Mouse (Mus musculus): ENCODE measurements around the gene Tnks2.
"Not testable (repeated sequence)": the region's sequence is repeated elsewhere in the genome, so short reads cannot be mapped to it uniquely, and the experiment has no call there.

The Tnks2 gene

GRCm38 (mm10) chr19:36833788-36834531 is at the start of gene Tnks2:
Gene Tnks2, plus strand, starts transcription at chr19:36834232.
- DNase-seq: peak; percentile 96

DNA sequence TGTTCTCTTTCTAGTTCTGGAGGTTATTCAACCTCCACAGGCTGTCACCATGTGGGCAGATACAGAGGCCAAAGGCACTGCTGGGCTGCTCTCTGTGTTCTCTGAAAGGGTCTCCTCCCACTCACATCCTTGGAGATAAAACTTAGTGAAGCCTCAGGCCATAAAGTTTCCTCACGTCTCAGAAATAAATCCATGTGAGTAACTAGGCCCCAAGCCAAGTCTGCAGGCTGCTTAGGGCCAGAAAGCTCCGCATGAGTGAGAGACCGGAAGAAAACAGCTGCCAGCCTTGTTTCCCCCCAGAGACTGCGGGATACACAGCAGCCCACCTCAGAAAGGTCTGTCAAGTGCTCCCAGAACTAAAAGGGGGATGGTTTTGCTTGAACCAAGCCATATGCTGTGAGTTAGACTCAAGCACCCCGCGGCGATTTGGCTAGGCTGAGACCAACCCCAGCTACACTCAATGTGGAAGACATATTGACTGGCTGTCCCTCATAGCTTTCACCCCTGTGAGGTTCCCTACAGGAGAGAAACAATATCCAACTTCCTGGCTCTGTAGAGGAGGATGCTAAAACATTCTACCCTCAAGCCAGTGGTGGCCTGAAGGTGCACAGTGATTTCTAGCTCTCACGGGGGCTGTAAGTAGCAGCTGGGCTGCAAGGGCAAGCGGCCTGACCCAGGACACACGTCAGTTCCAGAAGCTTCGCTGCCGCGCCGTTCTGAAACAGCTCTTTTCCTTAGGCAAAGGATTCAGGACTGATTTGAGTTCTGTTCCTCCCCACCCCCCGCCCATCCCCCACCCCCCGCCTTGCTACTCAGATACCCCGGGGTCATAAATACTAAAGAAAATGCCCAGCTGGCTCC is 43.9 kb upstream of the Tnks2 start:
- DNase-seq: no peak

DNA sequence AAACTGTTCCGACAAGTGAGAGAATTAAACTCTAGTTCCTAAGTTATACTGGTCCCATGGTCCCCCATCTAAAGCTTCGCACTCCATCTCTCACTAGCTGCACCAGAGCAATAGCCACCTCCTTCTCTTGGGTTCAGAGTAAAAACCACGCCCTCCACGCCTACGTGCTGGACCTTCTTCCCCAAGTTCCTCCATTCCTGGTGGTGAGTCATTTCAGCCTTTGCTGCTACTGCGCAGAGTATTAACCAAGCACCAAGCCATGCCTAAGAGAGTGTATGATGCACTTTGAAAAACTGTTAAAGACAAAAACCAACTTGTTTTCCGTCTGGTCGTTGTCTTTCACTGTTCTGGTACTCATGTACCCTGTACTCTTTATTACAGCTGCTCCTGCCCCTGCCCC is 41.4 kb upstream of the Tnks2 start:
- DNase-seq: no peak

DNA sequence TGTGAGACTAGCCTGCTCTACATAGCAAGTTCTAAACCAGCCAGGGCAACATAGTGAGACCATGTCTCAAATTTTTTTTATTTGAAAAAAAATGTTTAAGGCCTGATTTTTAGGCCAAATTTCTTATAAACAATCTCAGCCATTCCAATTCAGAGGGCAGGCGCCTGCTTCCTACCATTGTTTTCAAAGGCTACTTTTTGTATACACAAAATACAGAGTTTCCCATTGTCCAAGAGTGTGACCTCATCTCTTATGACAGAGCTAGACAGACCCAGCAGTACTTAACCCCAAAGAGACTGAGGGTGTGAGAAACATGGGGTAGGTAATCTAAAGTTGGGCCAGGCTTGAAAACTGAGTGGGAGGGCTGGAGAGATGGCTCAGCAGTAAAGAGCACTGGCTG is 40.6 kb upstream of the Tnks2 start:
- DNase-seq: no peak

DNA sequence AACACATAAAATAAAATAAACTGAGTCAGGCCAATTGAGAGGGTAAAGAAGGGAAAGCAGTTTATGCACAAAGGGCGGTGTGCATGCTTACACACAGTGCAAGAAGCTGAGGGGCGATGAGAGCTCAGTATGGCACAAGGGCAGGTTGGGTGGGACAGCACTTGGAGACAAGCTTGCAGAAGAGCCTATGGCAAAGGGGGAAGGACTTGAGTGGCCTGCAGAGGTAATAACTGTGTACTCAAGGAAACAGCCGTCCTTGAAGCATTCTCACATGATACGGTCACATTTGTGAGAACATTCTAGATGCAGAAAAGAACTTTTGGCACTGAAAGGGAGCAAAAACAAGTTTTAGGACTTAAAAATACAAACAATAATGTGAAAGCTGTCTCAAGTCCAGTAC is 40.0 kb upstream of the Tnks2 start:
- no peak for DNase-seq

GRCm38 (mm10) chr19:36795277-36795676 is 38.8 kb upstream of the Tnks2 start:
- DNase-seq: no peak

DNA sequence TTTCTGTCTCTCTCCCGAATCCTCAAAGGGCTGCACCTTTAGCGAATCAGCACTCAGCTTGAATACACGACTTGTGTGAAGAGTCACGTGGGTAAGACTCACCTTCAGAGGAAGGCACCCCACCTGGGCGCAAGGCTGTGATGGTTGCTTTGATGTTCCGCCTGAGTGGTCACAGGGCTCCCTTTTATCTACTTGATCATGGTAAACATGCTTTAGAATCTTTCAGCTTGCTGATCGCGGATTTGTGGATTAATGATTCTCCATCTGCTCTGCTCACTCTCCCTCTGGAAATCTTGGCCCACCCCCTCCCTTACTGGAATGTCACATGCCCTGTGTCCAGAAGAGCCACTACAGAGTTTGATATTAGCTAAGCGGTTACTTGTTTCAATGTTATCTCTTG is 37.1 kb upstream of the Tnks2 start:
- DNase-seq: no peak

- DNase-seq: no peak
Observed at GRCm38 (mm10) chr19:36800288-36800687, 33.7 kb upstream of the Tnks2 start.

GRCm38 (mm10) chr19:36801856-36802641 is 32.0 kb upstream of the Tnks2 start:
- no peak for DNase-seq

- no peak for DNase-seq
Observed at GRCm38 (mm10) chr19:36803403-36803802, 30.6 kb upstream of the Tnks2 start.

GRCm38 (mm10) chr19:36806842-36807241 is 27.2 kb upstream of the Tnks2 start:
- DNase-seq: no peak

GRCm38 (mm10) chr19:36808426-36809105 is 25.5 kb upstream of the Tnks2 start:
- DNase-seq: no peak

GRCm38 (mm10) chr19:36809476-36810168 is 24.4 kb upstream of the Tnks2 start:
- DNase-seq: no peak

DNA sequence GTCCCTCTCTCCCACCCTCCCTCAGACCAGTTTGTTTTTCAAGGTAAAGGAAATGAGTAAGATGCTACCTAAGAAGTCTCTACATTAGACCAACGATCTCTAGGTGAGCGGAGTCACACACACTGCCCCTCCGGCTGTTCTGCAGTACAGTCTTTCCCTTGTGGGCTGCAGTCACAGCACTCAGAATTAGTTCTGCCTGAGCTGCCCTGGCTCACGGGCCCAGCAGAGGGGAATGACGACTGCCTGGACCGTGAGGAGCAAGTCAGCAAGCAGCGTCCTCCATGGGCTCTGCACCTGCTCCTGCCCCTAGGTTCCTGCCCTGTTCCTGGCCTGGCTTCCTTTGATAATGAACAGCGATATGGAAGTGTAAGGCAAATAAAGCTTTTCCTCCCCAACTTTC is 22.0 kb upstream of the Tnks2 start:
- no peak for DNase-seq

DNA sequence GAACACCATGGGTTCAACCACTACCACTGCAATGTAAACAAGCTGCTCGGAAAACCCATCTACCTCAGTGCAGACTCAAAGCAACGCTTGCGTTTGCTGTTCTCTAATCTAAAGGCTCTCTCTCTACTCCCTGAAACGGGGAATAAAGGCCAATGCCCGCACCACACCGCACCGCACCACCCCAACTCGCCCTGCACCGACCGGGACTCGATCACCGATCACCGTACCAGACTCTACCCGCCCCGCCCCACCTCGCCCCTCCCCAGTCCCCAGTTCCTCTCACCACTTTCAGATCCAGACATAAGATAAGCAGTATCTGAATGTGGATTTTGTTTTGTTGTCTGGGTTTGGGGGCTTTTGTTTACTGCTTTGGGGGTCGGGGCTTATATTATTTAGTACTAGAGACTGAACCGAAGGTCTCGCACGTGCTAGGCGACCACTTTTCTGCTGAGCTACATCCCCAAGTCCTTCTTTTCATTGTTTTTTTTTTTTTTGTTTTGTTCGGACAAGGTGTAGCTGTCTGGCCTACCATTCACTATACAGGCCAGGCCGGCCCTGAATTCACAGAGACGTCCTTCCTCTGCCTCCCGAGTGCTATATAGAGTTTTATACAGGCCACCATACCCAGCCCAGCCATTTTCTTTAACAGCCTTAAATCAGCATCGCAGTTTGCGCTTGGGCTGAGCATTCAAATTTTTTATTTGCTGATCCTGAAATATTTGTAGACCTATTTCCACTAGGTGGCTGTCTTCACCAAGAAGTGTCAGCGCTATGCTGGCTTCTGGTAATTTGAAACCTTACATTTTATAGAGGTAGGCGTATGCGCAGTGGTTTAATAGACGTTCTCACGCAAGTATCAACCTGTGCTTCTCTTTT is 18.4 kb upstream of the Tnks2 start:
- DNase-seq: peak; percentile 36

GRCm38 (mm10) chr19:36818141-36818885 is 15.7 kb upstream of the Tnks2 start:
- DNase-seq: peak; percentile 8

GRCm38 (mm10) chr19:36819199-36819598 is 14.8 kb upstream of the Tnks2 start:
- no peak for DNase-seq

GRCm38 (mm10) chr19:36820469-36820868 is 13.6 kb upstream of the Tnks2 start:
- no peak for DNase-seq

DNA sequence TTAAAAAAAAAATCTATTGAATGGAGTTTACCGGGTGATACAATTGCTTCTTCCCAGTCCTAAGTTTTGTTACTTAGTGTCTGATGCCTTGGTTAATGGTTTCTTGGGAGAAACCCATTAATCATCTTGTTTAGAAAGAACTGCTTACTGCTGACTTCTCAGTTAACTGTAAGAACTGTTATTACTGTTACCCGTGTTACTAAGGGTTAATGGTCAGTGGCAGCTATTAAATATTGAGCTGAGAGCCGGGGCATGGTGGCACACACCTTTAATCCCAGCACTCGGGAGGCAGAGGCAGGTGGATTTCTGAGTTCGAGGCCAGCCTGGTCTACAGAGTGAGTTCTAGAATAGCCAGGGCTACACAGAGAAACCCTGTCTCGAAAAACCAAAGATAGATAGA is 12.7 kb upstream of the Tnks2 start:
- DNase-seq: not testable (repeated sequence)

DNA sequence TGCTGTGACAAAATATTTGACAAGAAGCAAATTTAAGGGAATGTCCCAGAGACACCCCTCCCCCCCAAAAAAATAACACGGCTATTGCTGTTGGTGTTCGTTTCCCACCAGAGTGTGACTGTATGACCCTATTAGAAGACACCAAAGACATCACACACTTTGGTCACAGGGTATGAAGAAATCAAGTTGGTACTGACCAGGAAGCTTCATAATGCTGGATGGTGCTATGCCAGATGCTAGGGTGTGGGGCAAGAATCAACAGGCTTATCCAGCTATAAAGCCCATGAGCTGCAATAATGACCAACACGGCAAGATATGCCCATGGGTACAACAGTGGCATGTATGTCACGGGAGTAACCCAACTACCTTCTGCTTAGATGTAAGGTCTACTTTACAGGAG is 11.3 kb upstream of the Tnks2 start:
- DNase-seq: no peak
